Mouse (Mus musculus) myocyte (in vitro differentiated cells): ENCODE measurements around the gene Atrnl1. TPM values are rescaled to one million over a fixed set of nuclear protein-coding genes. Genes with fewer than 3 reads are reported as not detected.

Experiments used
- H3K27me3 ChIP-seq: one replicate; pipeline ENCODE4 v1.6.1; 2011; ENCODE audit not compliant: control insufficient read depth, insufficient read depth, insufficient read length
- H3K36me3 ChIP-seq: one replicate; pipeline ENCODE4 v1.6.1; 2011; ENCODE audit not compliant: control insufficient read depth, insufficient read depth
- H3K4me2 ChIP-seq: one replicate; pipeline ENCODE4 v1.6.1; 2011; ENCODE audit warnings: low read depth, control low read depth
- H3K4me3 ChIP-seq: one replicate; pipeline ENCODE4 v1.5.1; 2011; ENCODE audit warnings: mild to moderate bottlenecking, control low read depth, moderate library complexity
- H3K79me2 ChIP-seq: one replicate; pipeline ENCODE4 v1.6.1; 2011; ENCODE audit not compliant: control insufficient read depth, insufficient read depth
- H3ac ChIP-seq: one replicate; pipeline ENCODE4 v1.6.1; 2011; ENCODE audit not compliant: control insufficient read depth, insufficient read length
- CEBPB ChIP-seq: IDR thresholded peaks from 2 replicates; pipeline ENCODE4 v1.6.1; 2011; ENCODE audit warnings: mild to moderate bottlenecking, moderate library complexity; ENCODE audit not compliant: poor library complexity, insufficient read depth, severe bottlenecking
- E2F4 ChIP-seq: IDR thresholded peaks from one replicate; pipeline ENCODE4 v1.6.1; 2011; ENCODE audit warnings: mild to moderate bottlenecking, control low read depth, moderate library complexity; ENCODE audit not compliant: insufficient read depth
- MAX ChIP-seq: IDR thresholded peaks from one replicate; pipeline ENCODE4 v1.6.1; 2011; ENCODE audit warnings: low read depth, mild to moderate bottlenecking, control low read depth
- MYOD1 ChIP-seq, 3 experiments: IDR thresholded peaks; one replicate each; pipeline ENCODE4 v1.6.1; 2011; ENCODE audit warnings: control low read depth in 2 of 3, low read depth in 2 of 3, mild to moderate bottlenecking in 2 of 3, moderate library complexity in 1 of 3; ENCODE audit not compliant: insufficient read length in 2 of 3, control insufficient read depth in 1 of 3
- MYOG ChIP-seq, 3 experiments: IDR thresholded peaks; one replicate each; pipeline ENCODE4 v1.6.1; 2011; ENCODE audit warnings: control low read depth in 2 of 3, low read depth in 2 of 3, mild to moderate bottlenecking in 2 of 3; ENCODE audit not compliant: insufficient read length in 2 of 3, control insufficient read depth in 1 of 3, insufficient read depth in 1 of 3
- POLR2A ChIP-seq: IDR thresholded peaks from one replicate; pipeline ENCODE4 v1.6.1; 2011; ENCODE audit warnings: low read depth, mild to moderate bottlenecking, control low read depth, moderate library complexity; ENCODE audit not compliant: insufficient read length
- POLR2AphosphoS2 ChIP-seq: IDR thresholded peaks from one replicate; pipeline ENCODE4 v1.6.1; 2011; ENCODE audit warnings: low read depth, control low read depth; ENCODE audit not compliant: insufficient read length
- REST ChIP-seq: IDR thresholded peaks from one replicate; pipeline ENCODE4 v1.6.1; 2011; ENCODE audit warnings: mild to moderate bottlenecking, control low read depth, moderate library complexity; ENCODE audit not compliant: insufficient read depth, insufficient read length
- SRF ChIP-seq: IDR thresholded peaks from one replicate; pipeline ENCODE4 v1.6.1; 2011; ENCODE audit warnings: low read depth; ENCODE audit not compliant: control insufficient read depth, insufficient read length
- TCF12 ChIP-seq: IDR thresholded peaks from one replicate; pipeline ENCODE4 v1.6.1; 2011; ENCODE audit warnings: mild to moderate bottlenecking, control low read depth; ENCODE audit not compliant: poor library complexity, insufficient read depth, severe bottlenecking
- TCF3 ChIP-seq: IDR thresholded peaks from one replicate; pipeline ENCODE4 v1.6.1; 2011; ENCODE audit warnings: low read depth, control low read depth; ENCODE audit not compliant: insufficient read length
- USF1 ChIP-seq: IDR thresholded peaks from one replicate; pipeline ENCODE4 v1.6.1; 2011; ENCODE audit warnings: low read depth, mild to moderate bottlenecking, control low read depth, moderate library complexity
- polyA plus RNA-seq: library from polyadenylated mRNA; unstranded; fragments of >200 nt; fragmentation: generic; extraction: Trizol; gene quantifications from one replicate; pipeline ENCODE4 v1.2.1, GENCODE M21; 2012; ENCODE audit warnings: missing spikeins

Gene Atrnl1
- polyA plus RNA-seq, 1 experiment: 5.4 TPM

DNA sequence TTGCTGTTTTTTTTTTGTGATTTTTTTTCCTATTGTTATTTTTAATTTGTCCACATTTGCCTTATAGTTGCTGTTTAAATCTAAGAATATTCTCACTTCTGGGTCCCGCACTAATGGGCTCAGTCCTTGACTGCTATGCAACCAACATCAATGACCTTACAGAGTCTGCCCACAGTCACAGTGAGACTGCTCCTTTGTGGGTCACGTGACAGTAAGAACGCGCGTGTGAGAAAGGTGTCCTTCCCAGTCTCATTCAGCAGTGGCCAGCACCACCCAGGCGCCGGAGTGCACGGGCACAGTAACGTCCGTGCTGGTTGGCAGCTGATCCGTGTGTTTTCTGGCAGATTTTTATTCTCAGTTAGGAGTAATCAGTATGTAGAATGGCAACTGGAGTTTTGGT is 44.7 kb downstream of the Atrnl1 start:
- Histone ChIP-seq H3ac (no peak overlapping the region), H3K4me2 (no peak overlapping the region), H3K4me3 (no peak overlapping the region), H3K79me2 (no peaks in the 10 kb centered on the region), H3K27me3 (no peaks in the 10 kb centered on the region), H3K36me3 (no peaks in the 10 kb centered on the region)
- TF ChIP-seq SRF (no peak), REST (no peak), E2F4 (no peak), MYOG (IDR thresholded peaks at IDR 0.05; ENCODE audit: control insufficient read depth in 1 of 3, insufficient read depth in 1 of 3, insufficient read length in 2 of 3, low read depth in 2 of 3) (no peak)

DNA sequence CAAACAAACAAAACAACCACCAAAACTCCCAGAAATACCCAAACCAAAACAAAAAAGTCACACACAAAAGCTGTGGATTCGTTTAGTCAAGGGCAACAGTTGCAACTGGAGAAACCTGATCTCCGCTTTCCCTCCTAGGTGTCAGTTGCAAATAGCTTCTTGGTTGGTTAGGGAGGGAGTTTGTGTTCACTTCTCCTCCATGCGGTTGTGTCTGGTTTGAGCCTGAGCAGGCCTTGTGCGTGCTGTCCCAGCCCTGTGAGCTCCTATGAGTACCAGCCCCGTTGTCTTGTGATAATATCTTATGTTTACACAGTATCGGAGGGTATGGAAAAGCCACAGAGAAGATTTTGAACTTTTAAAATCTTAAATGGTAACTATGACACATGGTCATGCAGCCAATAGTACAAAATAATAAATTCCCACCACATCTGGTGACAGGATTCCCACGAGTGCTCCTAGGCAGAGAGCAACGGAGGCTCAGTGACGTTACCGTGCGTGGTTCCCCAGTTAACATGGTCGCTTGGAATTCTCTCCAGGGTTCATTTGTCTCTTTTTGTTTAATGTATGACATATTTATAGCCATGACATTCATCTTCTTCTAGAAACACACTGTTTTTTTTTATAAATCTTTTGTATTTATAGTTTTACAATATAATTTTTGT is 46.7 kb downstream of the Atrnl1 start:
- Histone ChIP-seq H3K36me3 (no peaks in the 10 kb centered on the region), H3K4me2 (no peak overlapping the region), H3K4me3 (no peak overlapping the region), H3ac (no peak overlapping the region), H3K27me3 (no peaks in the 10 kb centered on the region), H3K79me2 (no peaks in the 10 kb centered on the region)
- TF ChIP-seq MYOD1 (IDR thresholded peaks at IDR 0.05; ENCODE audit: control insufficient read depth in 1 of 3, insufficient read length in 2 of 3, low read depth in 2 of 3) (no peak), E2F4 (no peak)

GRCm38 (mm10) chr19:57658111-57659091 is 47.6 kb downstream of the Atrnl1 start:
- Histone ChIP-seq H3ac (no peak overlapping the region), H3K27me3 (no peaks in the 10 kb centered on the region), H3K4me3 (no peak overlapping the region), H3K4me2 (no peak overlapping the region), H3K79me2 (no peaks in the 10 kb centered on the region), H3K36me3 (no peaks in the 10 kb centered on the region)
- TF ChIP-seq CEBPB (no peak), E2F4 (no peak), REST (no peak), TCF3 (no peak), USF1 (no peak), POLR2AphosphoS2 (no peak)

DNA sequence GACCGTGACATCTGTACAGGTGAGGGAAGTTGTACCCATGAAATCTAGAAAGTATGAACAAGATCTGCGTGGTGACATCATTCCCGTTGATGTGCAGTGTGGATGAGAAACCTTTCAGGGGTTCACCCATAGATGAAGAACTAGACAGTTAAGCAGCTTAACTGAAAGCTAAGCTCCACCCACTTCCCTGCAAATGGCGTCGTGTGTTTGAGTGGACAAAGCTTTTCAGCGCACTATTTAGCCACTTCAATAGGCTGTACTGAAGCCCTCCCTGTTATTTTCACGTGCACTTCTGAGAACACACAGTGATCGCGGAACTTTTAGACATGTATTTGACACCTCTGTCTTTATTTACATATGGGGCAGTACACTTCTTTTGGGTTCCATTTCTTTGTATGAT is 56.2 kb downstream of the Atrnl1 start:
- Histone ChIP-seq H3ac (no peak overlapping the region), H3K4me3 (no peak overlapping the region), H3K36me3 (no peaks in the 10 kb centered on the region), H3K4me2 (no peak overlapping the region), H3K79me2 (no peaks in the 10 kb centered on the region), H3K27me3 (no peaks in the 10 kb centered on the region)
- TF ChIP-seq E2F4 (no peak), USF1 (no peak), SRF (no peak), MAX (no peak), TCF12 (no peak), MYOD1 (IDR thresholded peaks at IDR 0.05; ENCODE audit: control insufficient read depth in 1 of 3, insufficient read length in 2 of 3, low read depth in 2 of 3) (no peak), MYOG (IDR thresholded peaks at IDR 0.05; ENCODE audit: control insufficient read depth in 1 of 3, insufficient read depth in 1 of 3, insufficient read length in 2 of 3, low read depth in 2 of 3) (no peak), POLR2A (no peak), REST (no peak), CEBPB (no peak), POLR2AphosphoS2 (no peak), TCF3 (no peak)

- no peak overlapping the region for H3ac ChIP-seq
- no peaks in the 10 kb centered on the region for H3K36me3 ChIP-seq
- no peak for TF ChIP-seq CEBPB
- TF ChIP-seq MYOD1 (IDR thresholded peaks at IDR 0.05; ENCODE audit: control insufficient read depth in 1 of 3, insufficient read length in 2 of 3, low read depth in 2 of 3): no peak
- TF ChIP-seq MAX: no peak
- no peak for TF ChIP-seq POLR2AphosphoS2
- TF ChIP-seq E2F4: no peak
- TF ChIP-seq SRF: no peak
- TF ChIP-seq MYOG (IDR thresholded peaks at IDR 0.05; ENCODE audit: control insufficient read depth in 1 of 3, insufficient read depth in 1 of 3, insufficient read length in 2 of 3, low read depth in 2 of 3): no peak
- no peak for TF ChIP-seq REST
- no peak for TF ChIP-seq USF1
- no peak for TF ChIP-seq POLR2A
- no peak for TF ChIP-seq TCF12
- H3K4me3 ChIP-seq: no peak overlapping the region
- no peaks in the 10 kb centered on the region for H3K79me2 ChIP-seq
- H3K27me3 ChIP-seq: no peaks in the 10 kb centered on the region
- no peak overlapping the region for H3K4me2 ChIP-seq
Observed at GRCm38 (mm10) chr19:57667946-57668345, 57.1 kb downstream of the Atrnl1 start.
